Mouse (Mus musculus) 3134 (cell line): ENCODE data around the gene Cnih1.

Source experiments
- DNase-seq: peaks from one replicate; pipeline ENCODE4 v3.0.0-alpha.2; 2011; ENCODE audit warnings: low spot score; ENCODE audit not compliant: insufficient read length; ENCODE audit errors: extremely low read depth

Gene Cnih1

GRCm38 (mm10) chr14:46734262-46734661 is 53.9 kb downstream of the Cnih1 start:
- no peak for DNase-seq

GRCm38 (mm10) chr14:46725743-46726142 is 62.5 kb downstream of the Cnih1 start:
- no peak for DNase-seq
